Mouse (Mus musculus) liver, embryonic 14.5 days (tissue): ENCODE data around the gene Lat. TPM values are rescaled to one million over a fixed set of nuclear protein-coding genes. Genes with fewer than 3 reads are reported as not detected.

Experiments
- ATAC-seq: fragments of 200-750 bp; cut with Nextera tagmentation; 2 replicates; pipeline ENCODE4 v1.8.0; 2017; ENCODE audit warnings: moderate number of reproducible peaks, mild to moderate bottlenecking, moderate library complexity; ENCODE audit not compliant: insufficient read depth
- DNase-seq, 3 experiments: peaks; one replicate each; pipeline ENCODE4 v3.0.0-alpha.2; 2012 to 2013; ENCODE audit warnings: low read depth in 3 of 3, low spot score in 3 of 3
- H3K27ac ChIP-seq: fragments of 300-500 bp; sonication (generic); 2 replicates; pipeline ENCODE4 v1.5.1; 2014; ENCODE audit warnings: moderate library complexity, mild to moderate bottlenecking, control low read depth, inconsistent platforms
- H3K27me3 ChIP-seq: fragments of 300-500 bp; sonication (generic); 2 replicates; pipeline ENCODE4 v1.6.1; 2014; ENCODE audit warnings: mild to moderate bottlenecking, low read length, moderate library complexity; ENCODE audit not compliant: control insufficient read depth, insufficient read depth
- H3K36me3 ChIP-seq: fragments of 300-500 bp; sonication (generic); replicated peaks from 2 replicates; pipeline ENCODE4 v1.6.1; 2014; ENCODE audit warnings: low read depth; ENCODE audit not compliant: control insufficient read depth, insufficient read depth
- H3K4me1 ChIP-seq, 2 experiments: fragments of 200-500 bp in 1 of 2; fragments of 300-500 bp in 1 of 2; sonication (generic) in 1 of 2; replicated peaks; 2 replicates each; pipeline ENCODE4 v1.6.1; 2012 to 2014; ENCODE audit warnings: antibody characterized with exemption in 1 of 2, inconsistent platforms in 1 of 2, low read length in 1 of 2; ENCODE audit not compliant: control insufficient read depth in 2 of 2, insufficient read depth in 2 of 2
- H3K4me2 ChIP-seq: fragments of 300-500 bp; sonication (generic); 2 replicates; pipeline ENCODE4 v1.6.1; 2014; ENCODE audit warnings: low read depth, mild to moderate bottlenecking, control low read depth, moderate library complexity
- H3K4me3 ChIP-seq, 2 experiments: fragments of 200-500 bp in 1 of 2; fragments of 300-500 bp in 1 of 2; sonication (generic) in 1 of 2; 2 replicates each; pipeline ENCODE4 v1.5.1; 2012 to 2014; ENCODE audit warnings: low read depth in 2 of 2, low read length in 2 of 2, mild to moderate bottlenecking in 2 of 2, control low read depth in 1 of 2, inconsistent platforms in 1 of 2, moderate library complexity in 1 of 2; ENCODE audit not compliant: insufficient read depth in 1 of 2
- H3K9ac ChIP-seq: fragments of 300-500 bp; sonication (generic); replicated peaks from 2 replicates; pipeline ENCODE4 v1.6.1; 2014; ENCODE audit warnings: mild to moderate bottlenecking, control low read depth, moderate library complexity
- H3K9me3 ChIP-seq: fragments of 300-500 bp; sonication (generic); 2 replicates; pipeline ENCODE4 v1.6.1; 2016; ENCODE audit warnings: low read length, mixed read lengths; ENCODE audit not compliant: control insufficient read depth
- CTCF ChIP-seq: IDR thresholded peaks from 2 replicates; pipeline ENCODE4 v1.5.1; 2016; ENCODE audit warnings: antibody characterized with exemption, low read depth, control low read depth
- EP300 ChIP-seq: IDR thresholded peaks from 2 replicates; pipeline ENCODE4 v1.6.1; 2016; ENCODE audit warnings: antibody characterized with exemption, low read depth
- WGBS: fragments of 180-500 bp; shearing (Covaris S2); extraction: QIAGEN DNeasy Blood & Tissue Kit; methylation state at CpG from one replicate; pipeline ENCODE4 v1.1.7; 2014; ENCODE audit not compliant: insufficient replicate concordance; 5-methylcytosine and 5-hydroxymethylcytosine counted together
- polyA plus RNA-seq, 2 experiments: library from polyadenylated mRNA; depleted of rRNA in 1 of 2; stranded (reverse) in 1 of 2; unstranded in 1 of 2; fragments of >200 nt; fragmentation: Nextera tagmentation in 1 of 2; extraction: Ambion mirVana in 1 of 2; gene quantifications; 2 replicates each; pipeline versions ENCODE4 v1.2.1 to v1.2.3; 2012 to 2014

The Lat gene
- polyA plus RNA-seq, 2 experiments, result 7.3 to 7.6 TPM

DNA sequence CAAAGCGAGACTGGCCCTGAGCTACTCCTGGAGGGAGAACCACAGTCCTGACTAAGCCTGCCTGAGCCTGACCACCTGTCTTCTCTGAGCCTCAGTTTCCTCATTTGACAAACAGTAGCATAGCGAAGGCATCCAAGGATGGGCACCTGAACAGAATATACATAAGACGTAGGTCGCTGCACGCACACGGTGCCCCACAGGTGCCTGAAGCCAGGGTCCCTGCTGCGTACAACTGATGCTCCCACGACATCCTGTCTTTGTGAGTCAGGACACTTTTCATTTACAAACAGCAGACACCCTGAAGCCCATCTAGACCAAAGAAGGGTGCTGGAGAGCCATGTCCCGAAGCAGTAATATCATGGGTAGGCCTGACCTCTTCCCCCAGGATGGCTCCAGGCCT is 11.0 kb downstream of the Lat start:
- H3K4me2 ChIP-seq, result no peak overlapping the region
- no peaks in the 10 kb centered on the region for H3K9me3 ChIP-seq
- peaks cover 26 to 44% of the 10 kb centered on the region in 2 experiments for H3K4me1 ChIP-seq
- H3K36me3 ChIP-seq, result no peaks in the 10 kb centered on the region
- H3K27me3 ChIP-seq, result no peaks in the 10 kb centered on the region
- 82% methylated on average over 9 of the region's 9 CpGs for WGBS
- no peak overlapping the region for H3K27ac ChIP-seq
- H3K9ac ChIP-seq, result no peak overlapping the region
- TF ChIP-seq EP300, result no peak
- TF ChIP-seq CTCF, result no peak
- no peak for DNase-seq
- H3K4me3 ChIP-seq, result no peak overlapping the region
- ATAC-seq, result no peak

DNA sequence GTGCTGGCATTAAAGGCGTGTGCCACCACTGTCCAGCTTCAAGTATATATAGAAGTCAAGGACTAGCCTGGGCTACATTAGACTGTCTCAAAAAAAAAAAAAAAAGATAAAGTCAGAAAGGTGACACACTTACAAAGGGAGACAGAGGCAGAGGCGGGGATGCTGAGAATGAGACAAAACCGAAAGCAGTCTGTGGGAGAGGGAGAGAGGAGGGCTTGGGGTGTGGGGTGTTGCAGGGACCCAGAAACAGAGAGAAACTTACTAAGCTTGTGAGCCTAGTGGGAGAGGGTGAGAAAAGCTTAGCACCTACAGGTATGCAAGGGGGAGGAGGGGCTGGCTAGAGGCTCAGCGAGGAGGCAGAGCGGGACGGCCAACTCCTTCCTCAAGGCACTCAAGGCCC is 11.5 kb downstream of the Lat start:
- H3K9ac ChIP-seq, result no peak overlapping the region
- H3K4me3 ChIP-seq, result no peak overlapping the region
- H3K4me1 ChIP-seq, result peaks cover 26 to 43% of the 10 kb centered on the region in 2 experiments
- H3K9me3 ChIP-seq, result no peaks in the 10 kb centered on the region
- no peak overlapping the region for H3K27ac ChIP-seq
- ATAC-seq, result no peak
- no peaks in the 10 kb centered on the region for H3K27me3 ChIP-seq
- DNase-seq, result no peak
- H3K36me3 ChIP-seq, result no peaks in the 10 kb centered on the region
- no peak overlapping the region for H3K4me2 ChIP-seq
- 73% methylated on average over 6 of the region's 6 CpGs for WGBS
- no peak for TF ChIP-seq EP300
- TF ChIP-seq CTCF, result no peak

DNA sequence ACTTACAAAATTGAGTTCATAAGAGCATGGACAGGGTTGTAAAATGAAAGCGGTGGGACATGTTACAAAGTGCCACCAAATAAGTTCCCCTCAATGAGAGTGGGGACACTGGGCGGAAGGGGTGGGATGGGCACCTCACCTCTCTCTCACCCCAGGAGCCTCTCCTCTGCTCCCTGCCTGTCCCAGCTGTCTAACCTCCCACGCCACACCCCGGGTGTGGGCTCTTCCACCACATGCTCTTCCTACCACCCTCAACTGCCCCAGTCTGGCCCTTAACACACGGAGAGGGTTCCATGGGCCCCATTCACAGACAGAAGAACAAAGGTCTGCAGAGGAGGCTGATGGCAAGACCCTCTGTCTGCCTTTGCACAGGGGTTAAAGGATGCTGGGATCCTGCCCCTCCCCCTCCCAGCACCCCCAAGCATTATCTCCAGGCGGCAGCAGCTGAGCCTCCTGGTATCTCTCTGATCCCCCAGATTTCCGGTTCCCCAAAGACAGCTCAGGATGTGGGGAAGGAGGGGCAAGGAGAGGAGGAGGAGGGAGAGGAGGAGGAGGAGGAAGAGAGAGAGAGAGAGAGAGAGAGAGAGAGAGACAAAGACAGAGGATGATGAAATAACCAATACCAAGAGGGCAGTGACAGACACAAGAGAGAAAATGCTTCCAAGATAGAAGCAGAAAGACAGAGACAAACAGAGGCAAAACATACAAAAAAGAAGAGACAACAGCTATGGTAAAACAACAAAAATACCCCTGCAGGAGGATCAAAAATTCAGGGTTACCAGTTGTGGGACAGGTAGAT is 12.4 kb downstream of the Lat start:
- peak overlapping the region; percentile 63 for H3K4me2 ChIP-seq
- no peaks in the 10 kb centered on the region for H3K9me3 ChIP-seq
- WGBS, result 9% methylated on average over 7 of the region's 7 CpGs
- TF ChIP-seq EP300 (peak; percentile 77), CTCF (no peak)
- no peaks in the 10 kb centered on the region for H3K27me3 ChIP-seq
- peak; percentile 89 for ATAC-seq
- H3K9ac ChIP-seq, result no peak overlapping the region; the same call in 1 of the 2 replicates
- no peaks in the 10 kb centered on the region for H3K36me3 ChIP-seq
- peak overlapping the region; percentile 63 for H3K27ac ChIP-seq
- no peak overlapping the region for H3K4me3 ChIP-seq
- DNase-seq, result peak; percentile 61 to 65 (median 63)
- H3K4me1 ChIP-seq, result peaks cover 26 to 40% of the 10 kb centered on the region in 2 experiments

DNA sequence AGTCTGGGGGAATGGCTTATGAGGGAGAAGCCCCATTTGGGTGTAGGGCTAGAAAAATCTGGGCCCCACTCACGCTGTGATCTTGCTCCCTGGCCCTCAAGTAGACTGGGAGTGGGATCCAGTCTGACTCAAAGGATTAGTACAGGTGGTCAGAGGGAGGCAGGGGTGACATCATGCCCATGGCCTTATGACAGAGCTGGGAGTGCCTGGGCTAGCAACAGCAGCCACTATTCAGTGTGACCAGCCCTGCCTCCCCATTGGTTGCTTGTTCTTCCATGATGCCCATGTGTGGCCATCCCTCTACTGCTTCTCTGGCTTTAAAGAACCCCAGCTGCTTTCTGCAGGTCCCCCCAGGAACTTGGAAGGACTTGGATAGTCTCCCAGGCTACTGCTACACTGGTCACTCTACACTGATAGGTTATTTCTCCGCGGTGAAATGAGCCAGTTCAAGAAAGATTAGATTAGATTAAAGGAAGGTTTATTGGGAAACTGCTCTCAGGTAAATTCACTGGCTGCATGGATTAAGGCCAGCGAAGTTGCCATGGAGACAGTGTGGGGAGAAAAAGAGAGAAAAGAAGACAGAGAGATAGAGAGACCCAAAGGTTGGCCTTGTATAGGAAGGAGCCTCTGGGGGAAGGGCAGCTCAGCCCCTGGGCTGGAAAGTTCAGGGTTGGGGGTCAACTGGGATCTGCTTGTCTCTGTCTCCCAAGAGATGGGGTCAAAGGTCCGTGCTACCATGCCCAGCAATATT is 13.3 kb downstream of the Lat start:
- Histone ChIP-seq H3K4me3 (no peak overlapping the region), H3K9me3 (no peaks in the 10 kb centered on the region), H3K4me2 (no peak overlapping the region; the same call in 1 of the 2 replicates), H3K4me1 (peaks cover 26 to 40% of the 10 kb centered on the region in 2 experiments), H3K9ac (no peak overlapping the region), H3K36me3 (no peaks in the 10 kb centered on the region), H3K27ac (peak overlapping the region; percentile 63; the same call in 1 of the 2 replicates), H3K27me3 (no peaks in the 10 kb centered on the region)
- DNase-seq, result no peak
- WGBS, result 45% methylated on average over 5 of the region's 5 CpGs
- ATAC-seq, result no peak
- TF ChIP-seq CTCF (no peak), EP300 (no peak)
